Mouse (Mus musculus) limb, embryonic 11.5 days (tissue): ENCODE results near the gene Abhd13. TPM values are rescaled to one million over a fixed set of nuclear protein-coding genes. Genes with fewer than 3 reads are reported as not detected.
A peak's percentile ranks its signal among the peaks of the same experiment; 100 is the strongest.

Experiments
- ATAC-seq: fragments of 200-750 bp; cut with Nextera tagmentation; 2 replicates; pipeline ENCODE4 v1.8.0; 2017; ENCODE audit warnings: low read depth; ENCODE audit not compliant: insufficient number of reproducible peaks, low FRiP score, low TSS enrichment
- DNase-seq: peaks from one replicate; pipeline ENCODE4 v3.0.0-alpha.2; 2015; ENCODE audit warnings: low spot score
- H3K27ac ChIP-seq: fragments of 300-500 bp; sonication (generic); replicated peaks from 2 replicates; pipeline ENCODE4 v1.5.1; 2014; ENCODE audit warnings: low read depth, mild to moderate bottlenecking, low read length
- H3K27me3 ChIP-seq: fragments of 300-500 bp; sonication (generic); 2 replicates; pipeline ENCODE4 v1.6.1; 2014; ENCODE audit warnings: mild to moderate bottlenecking, low read length, mixed read lengths; ENCODE audit not compliant: control insufficient read depth, insufficient read depth
- H3K36me3 ChIP-seq: fragments of 300-500 bp; sonication (generic); 2 replicates; pipeline ENCODE4 v1.6.1; 2014; ENCODE audit warnings: mild to moderate bottlenecking, low read length, moderate library complexity, mixed read lengths; ENCODE audit not compliant: control insufficient read depth, insufficient read depth
- H3K4me1 ChIP-seq: fragments of 300-500 bp; sonication (generic); 2 replicates; pipeline ENCODE4 v1.6.1; 2014; ENCODE audit warnings: low read length, mixed read lengths; ENCODE audit not compliant: control insufficient read depth, insufficient read depth
- H3K4me2 ChIP-seq: fragments of 300-500 bp; sonication (generic); 2 replicates; pipeline ENCODE4 v1.6.1; 2014; ENCODE audit warnings: low read depth, mild to moderate bottlenecking, moderate library complexity; ENCODE audit not compliant: severe bottlenecking
- H3K4me3 ChIP-seq: fragments of 300-500 bp; sonication (generic); 2 replicates; pipeline ENCODE4 v1.5.1; 2014; ENCODE audit warnings: low read depth, low read length
- H3K9ac ChIP-seq: fragments of 300-500 bp; sonication (generic); 2 replicates; pipeline ENCODE4 v1.6.1; 2014; ENCODE audit warnings: mild to moderate bottlenecking, low read length
- H3K9me3 ChIP-seq: fragments of 300-500 bp; sonication (generic); 2 replicates; pipeline ENCODE4 v1.6.1; 2016; ENCODE audit warnings: low read length; ENCODE audit not compliant: control insufficient read depth
- WGBS: fragments of 180-500 bp; shearing (Covaris S2); extraction: QIAGEN DNeasy Blood & Tissue Kit; methylation state at CpG from one replicate; pipeline ENCODE4 v1.1.7; 2014; 5-methylcytosine and 5-hydroxymethylcytosine counted together
- polyA plus RNA-seq: library from polyadenylated mRNA; unstranded; fragments of >200 nt; fragmentation: Nextera tagmentation; extraction: Ambion mirVana; gene quantifications from 2 replicates; pipeline ENCODE4 v1.2.1, GENCODE M21; 2014

Abhd13 gene
- polyA plus RNA-seq, 1 experiment from 2014 or later = 20.7 TPM

GRCm38 (mm10) chr8:9971866-9972265 is 5.6 kb upstream of the Abhd13 start:
- WGBS = 95% methylated on average over 9 of the region's 9 CpGs
- no peaks in the 10 kb centered on the region for H3K36me3 ChIP-seq
- no peaks in the 10 kb centered on the region for H3K27me3 ChIP-seq
- ATAC-seq = no peak
- no peak overlapping the region for H3K9ac ChIP-seq
- DNase-seq = no peak
- no peaks in the 10 kb centered on the region for H3K9me3 ChIP-seq
- H3K4me2 ChIP-seq = no peak overlapping the region
- peaks cover 3% of the 10 kb centered on the region; the same call in 1 of the 2 replicates for H3K4me1 ChIP-seq
- no peak overlapping the region for H3K4me3 ChIP-seq
- H3K27ac ChIP-seq = no peak overlapping the region

- DNase-seq (no peak), ATAC-seq (no peak)
- Histone ChIP-seq H3K36me3 (no peaks in the 10 kb centered on the region), H3K4me2 (peak overlapping the region; percentile 51), H3K4me1 (peaks cover 13% of the 10 kb centered on the region), H3K9ac (no peak overlapping the region), H3K27me3 (no peaks in the 10 kb centered on the region), H3K27ac (no peak overlapping the region), H3K9me3 (no peaks in the 10 kb centered on the region), H3K4me3 (peak overlapping the region; percentile 61)
- 45% methylated on average over 5 of the region's 5 CpGs for WGBS
Measured at GRCm38 (mm10) chr8:9975276-9975675, 2.2 kb upstream of the Abhd13 start.

GRCm38 (mm10) chr8:9975898-9976611 is 1.5 kb upstream of the Abhd13 start:
- H3K4me1 ChIP-seq = peaks cover 13% of the 10 kb centered on the region
- no peak overlapping the region for H3K27ac ChIP-seq
- no peaks in the 10 kb centered on the region for H3K27me3 ChIP-seq
- peak overlapping the region; percentile 51 for H3K9ac ChIP-seq
- no peaks in the 10 kb centered on the region for H3K36me3 ChIP-seq
- peak overlapping the region; percentile 61 for H3K4me3 ChIP-seq
- no peaks in the 10 kb centered on the region for H3K9me3 ChIP-seq
- peak overlapping the region; percentile 51 for H3K4me2 ChIP-seq
- DNase-seq = peak; percentile 98
- ATAC-seq = peak; percentile 93
- WGBS = under 1% methylated on average over 46 of the region's 47 CpGs

- Histone ChIP-seq H3K27ac (no peak overlapping the region), H3K4me1 (peaks cover 13% of the 10 kb centered on the region), H3K36me3 (no peaks in the 10 kb centered on the region), H3K9me3 (no peaks in the 10 kb centered on the region), H3K4me3 (peak overlapping the region; percentile 68), H3K9ac (peak overlapping the region; percentile 81), H3K27me3 (no peaks in the 10 kb centered on the region), H3K4me2 (peak overlapping the region; percentile 45)
- DNase-seq (peak; percentile 28), ATAC-seq (no peak)
- WGBS = 38% methylated on average over 15 of the region's 15 CpGs
Measured at GRCm38 (mm10) chr8:9977016-9977415, 491 bp upstream of the Abhd13 start.

GRCm38 (mm10) chr8:9978475-9979230 is 1.1 kb downstream of the Abhd13 start:
- Histone ChIP-seq H3K9ac (peak overlapping the region; percentile 81), H3K9me3 (no peaks in the 10 kb centered on the region), H3K27me3 (no peaks in the 10 kb centered on the region), H3K4me2 (peak overlapping the region; percentile 51), H3K27ac (no peak overlapping the region), H3K4me3 (peak overlapping the region; percentile 68), H3K36me3 (no peaks in the 10 kb centered on the region), H3K4me1 (peaks cover 13% of the 10 kb centered on the region)
- WGBS = 65% methylated on average over 18 of the region's 18 CpGs
- DNase-seq (no peak), ATAC-seq (no peak)

- DNase-seq = no peak
- Histone ChIP-seq H3K4me3 (no peak overlapping the region), H3K36me3 (no peaks in the 10 kb centered on the region), H3K9ac (no peak overlapping the region), H3K4me2 (no peak overlapping the region), H3K27me3 (no peaks in the 10 kb centered on the region), H3K9me3 (no peaks in the 10 kb centered on the region), H3K27ac (no peak overlapping the region), H3K4me1 (peaks cover 13% of the 10 kb centered on the region)
- ATAC-seq = no peak
- 77% methylated on average over 1 of the region's 1 CpGs for WGBS
Measured at GRCm38 (mm10) chr8:9979746-9980145, 2.2 kb downstream of the Abhd13 start.

GRCm38 (mm10) chr8:9980188-9980587 is 2.7 kb downstream of the Abhd13 start:
- Histone ChIP-seq H3K27ac (no peak overlapping the region), H3K9me3 (no peaks in the 10 kb centered on the region), H3K4me1 (peaks cover 13% of the 10 kb centered on the region), H3K27me3 (no peaks in the 10 kb centered on the region), H3K36me3 (no peaks in the 10 kb centered on the region), H3K4me2 (no peak overlapping the region), H3K4me3 (no peak overlapping the region), H3K9ac (no peak overlapping the region)
- no peak for ATAC-seq
- DNase-seq = no peak

GRCm38 (mm10) chr8:10004115-10004514 is 26.6 kb downstream of the Abhd13 start:
- no peak overlapping the region for H3K9ac ChIP-seq
- DNase-seq (no peak), ATAC-seq (no peak)
- no peak overlapping the region for H3K27ac ChIP-seq
- no peak overlapping the region for H3K4me3 ChIP-seq
- H3K4me1 ChIP-seq = peaks cover 4% of the 10 kb centered on the region
- H3K9me3 ChIP-seq = no peaks in the 10 kb centered on the region
- H3K4me2 ChIP-seq = no peak overlapping the region
- H3K27me3 ChIP-seq = no peaks in the 10 kb centered on the region
- H3K36me3 ChIP-seq = no peaks in the 10 kb centered on the region
- 82% methylated on average over 7 of the region's 7 CpGs for WGBS
